Mouse (Mus musculus) forebrain, postnatal 0 days (tissue): ENCODE measurements around the gene Erlec1. TPM values are rescaled to one million over a fixed set of nuclear protein-coding genes. Genes with fewer than 3 reads are reported as not detected.
A peak's percentile ranks its signal among the peaks of the same experiment; 100 is the strongest.

Experiments
- ATAC-seq: fragments of 200-750 bp; cut with Nextera tagmentation; 2 replicates; pipeline ENCODE4 v1.8.0; 2017; ENCODE audit warnings: mild to moderate bottlenecking, moderate library complexity
- DNase-seq: peaks from one replicate; pipeline ENCODE4 v3.0.0-alpha.2; 2015
- H3K27ac ChIP-seq: fragments of 300-500 bp; sonication (generic); 2 replicates; pipeline ENCODE4 v1.5.1; 2014; ENCODE audit warnings: low read depth, mild to moderate bottlenecking, antibody characterized with exemption, low read length, moderate library complexity, mixed read lengths
- H3K27me3 ChIP-seq: fragments of 300-500 bp; sonication (generic); 2 replicates; pipeline ENCODE4 v1.6.1; 2014; ENCODE audit warnings: mild to moderate bottlenecking, low read length, mixed read lengths; ENCODE audit not compliant: insufficient read depth
- H3K36me3 ChIP-seq: fragments of 300-500 bp; sonication (generic); 2 replicates; pipeline ENCODE4 v1.6.1; 2014; ENCODE audit warnings: mild to moderate bottlenecking, moderate library complexity; ENCODE audit not compliant: insufficient read depth
- H3K4me1 ChIP-seq: fragments of 300-500 bp; sonication (generic); 2 replicates; pipeline ENCODE4 v1.6.1; 2014; ENCODE audit warnings: antibody characterized with exemption; ENCODE audit not compliant: insufficient read depth
- H3K4me2 ChIP-seq: fragments of 300-500 bp; sonication (generic); 2 replicates; pipeline ENCODE4 v1.6.1; 2014; ENCODE audit warnings: low read depth, mild to moderate bottlenecking, moderate library complexity
- H3K4me3 ChIP-seq: fragments of 300-500 bp; sonication (generic); 2 replicates; pipeline ENCODE4 v1.5.1; 2014; ENCODE audit warnings: low read depth, low read length, mixed read lengths
- H3K9ac ChIP-seq: fragments of 300-500 bp; sonication (generic); 2 replicates; pipeline ENCODE4 v1.6.1; 2014; ENCODE audit warnings: mild to moderate bottlenecking
- H3K9me3 ChIP-seq: fragments of 300-500 bp; sonication (generic); 2 replicates; pipeline ENCODE4 v1.6.1; 2016; ENCODE audit warnings: low read length
- CTCF ChIP-seq: sonication (generic); IDR thresholded peaks from 2 replicates; pipeline ENCODE4 v1.5.1; 2016; ENCODE audit warnings: antibody characterized with exemption, control low read depth, low read depth
- WGBS: fragments of 180-500 bp; shearing (Covaris S2); extraction: QIAGEN DNeasy Blood & Tissue Kit; methylation state at CpG from one replicate; pipeline ENCODE4 v1.1.7; 2014; 5-methylcytosine and 5-hydroxymethylcytosine counted together
- polyA plus RNA-seq: library from polyadenylated mRNA; unstranded; fragments of >200 nt; fragmentation: Nextera tagmentation; extraction: Ambion mirVana; gene quantifications from 2 replicates; pipeline ENCODE4 v1.2.1, GENCODE M21; 2015
- total RNA-seq: library from RNA; depleted of rRNA; stranded (reverse); fragments of >200 nt; gene quantifications from 2 replicates; pipeline ENCODE4 v1.2.3, GENCODE M21; 2014

Gene Erlec1
- total and polyA plus RNA-seq, 2 experiments from 2014 or later, result 9.1 to 13.7 TPM

- H3K9me3 ChIP-seq, result no peaks in the 10 kb centered on the region
- H3K27ac ChIP-seq, result peak within 1 kb of the TSS; percentile 77
- peak within 1 kb of the TSS; percentile 77 for H3K9ac ChIP-seq
- peak within 1 kb of the TSS; percentile 70 for H3K4me3 ChIP-seq
- H3K4me2 ChIP-seq, result peak within 1 kb of the TSS; percentile 71
- DNase-seq (peak; percentile 92), ATAC-seq (peak; percentile 99)
- H3K36me3 ChIP-seq, result no peaks in the 10 kb centered on the region
- no peak for TF ChIP-seq CTCF
- H3K4me1 ChIP-seq, result no peaks in the 10 kb centered on the region
- H3K27me3 ChIP-seq, result no peaks in the 10 kb centered on the region
- 2% methylated on average over 22 of the region's 22 CpGs for WGBS
Observed at GRCm38 (mm10) chr11:30985877-30986624, 31.9 kb upstream of the Erlec1 start, which contains the start of gene Chac2. Gene Chac2 (minus strand): TSS chr11:30986350.

DNA sequence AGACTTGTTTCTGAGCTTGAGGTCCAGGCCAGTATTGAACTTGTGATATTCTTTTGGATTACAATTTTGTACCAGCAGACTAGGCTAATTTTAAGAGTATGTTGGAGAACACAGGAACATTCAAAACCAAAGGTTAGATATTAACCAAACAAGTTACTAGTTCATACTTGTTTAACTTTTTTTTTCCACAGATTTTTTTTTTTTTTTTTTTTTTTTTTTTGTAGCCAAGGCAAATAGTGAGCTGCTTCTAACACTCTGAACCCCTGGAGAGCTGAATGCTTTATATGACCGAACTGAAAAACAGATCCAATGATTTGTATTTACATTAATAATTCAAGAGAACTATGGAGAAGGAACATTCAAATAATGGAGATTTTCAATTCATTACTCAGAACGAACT lies 31.1 kb upstream of the Erlec1 start:
- H3K27ac ChIP-seq, result no peak overlapping the region
- peak overlapping the region; percentile 77; the same call in 1 of the 2 replicates for H3K9ac ChIP-seq
- no peak for ATAC-seq
- H3K36me3 ChIP-seq, result no peaks in the 10 kb centered on the region
- no peaks in the 10 kb centered on the region for H3K9me3 ChIP-seq
- no peak for TF ChIP-seq CTCF
- WGBS, result 33% methylated on average over 2 of the region's 2 CpGs
- no peak for DNase-seq
- H3K27me3 ChIP-seq, result no peaks in the 10 kb centered on the region
- peak overlapping the region; percentile 70 for H3K4me3 ChIP-seq
- H3K4me1 ChIP-seq, result no peaks in the 10 kb centered on the region
- peak overlapping the region; percentile 71; the same call in 1 of the 2 replicates for H3K4me2 ChIP-seq

DNA sequence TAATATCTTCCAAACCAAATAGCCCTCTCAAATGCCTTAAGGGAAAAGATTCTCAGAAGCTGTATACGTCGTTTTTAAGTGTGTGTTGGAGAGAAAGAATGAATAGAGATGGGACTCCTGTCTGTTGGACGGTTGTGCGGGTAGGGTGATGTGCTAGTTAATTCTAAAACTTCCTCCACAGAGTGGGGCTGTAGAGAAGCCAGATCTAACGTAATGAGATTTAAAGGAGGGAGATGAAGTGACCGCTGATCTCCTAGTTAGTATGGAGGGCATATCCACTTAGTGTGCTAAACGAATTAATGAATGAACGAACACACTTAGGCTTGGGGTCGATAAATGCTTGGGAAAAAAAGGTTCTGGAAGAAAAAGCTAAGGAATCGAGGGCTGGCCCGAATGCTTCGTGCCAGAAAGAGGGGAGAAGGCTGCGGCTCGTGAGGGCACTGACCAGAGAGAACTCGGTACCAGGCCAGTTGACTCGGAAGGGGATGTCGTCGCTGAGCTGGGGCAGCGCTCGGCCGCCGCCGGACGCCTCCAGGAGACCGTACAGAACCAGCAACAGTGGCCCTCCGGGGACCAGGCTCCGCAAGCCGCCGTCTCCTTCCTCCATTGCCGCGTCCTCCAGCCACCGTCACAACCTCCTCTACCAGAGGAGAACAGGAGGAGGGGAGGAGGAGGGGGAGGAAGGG lies 523 bp downstream of the Erlec1 start:
- Histone ChIP-seq H3K27ac (peak overlapping the region; percentile 79), H3K27me3 (no peaks in the 10 kb centered on the region), H3K36me3 (peaks cover 9% of the 10 kb centered on the region; the same call in 1 of the 2 replicates), H3K9ac (peak overlapping the region; percentile 78), H3K4me3 (peak overlapping the region; percentile 64), H3K4me1 (no peaks in the 10 kb centered on the region; the same call in 1 of the 2 replicates), H3K9me3 (peaks cover 9% of the 10 kb centered on the region; the same call in 1 of the 2 replicates), H3K4me2 (peak overlapping the region; percentile 72)
- WGBS, result under 1% methylated on average over 28 of the region's 32 CpGs
- peak; percentile 45 for DNase-seq
- no peak; the same call in 1 of the 2 replicates for TF ChIP-seq CTCF
- peak; percentile 79 for ATAC-seq

DNA sequence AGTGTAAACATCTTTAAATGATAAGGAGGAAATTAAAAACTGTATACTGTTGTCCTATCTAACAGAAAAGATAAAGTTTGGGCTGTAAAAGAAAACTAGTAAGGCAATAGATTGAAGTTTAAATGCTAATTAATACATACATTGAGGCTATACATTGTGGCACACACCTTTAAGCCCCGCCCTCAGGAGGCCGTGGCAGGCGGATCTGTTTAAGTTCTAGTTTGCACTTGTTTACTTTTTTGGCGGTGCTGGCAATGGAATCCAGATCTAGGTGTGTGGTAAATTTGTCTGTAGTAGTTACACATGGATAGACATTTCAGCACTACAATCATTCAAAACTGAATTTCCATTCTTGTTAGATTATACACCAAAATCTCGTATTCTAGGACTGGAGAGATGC lies 1.3 kb downstream of the Erlec1 start:
- ATAC-seq (no peak), DNase-seq (no peak)
- no peak for TF ChIP-seq CTCF
- no peak overlapping the region for H3K27ac ChIP-seq
- WGBS, result 72% methylated on average over 5 of the region's 5 CpGs
- peak overlapping the region; percentile 72 for H3K4me2 ChIP-seq
- no peaks in the 10 kb centered on the region; the same call in 1 of the 2 replicates for H3K4me1 ChIP-seq
- H3K9me3 ChIP-seq, result peaks cover 9% of the 10 kb centered on the region; the same call in 1 of the 2 replicates
- H3K36me3 ChIP-seq, result peaks cover 14% of the 10 kb centered on the region; the same call in 1 of the 2 replicates
- H3K4me3 ChIP-seq, result no peak overlapping the region
- no peak overlapping the region for H3K9ac ChIP-seq
- H3K27me3 ChIP-seq, result no peaks in the 10 kb centered on the region

DNA sequence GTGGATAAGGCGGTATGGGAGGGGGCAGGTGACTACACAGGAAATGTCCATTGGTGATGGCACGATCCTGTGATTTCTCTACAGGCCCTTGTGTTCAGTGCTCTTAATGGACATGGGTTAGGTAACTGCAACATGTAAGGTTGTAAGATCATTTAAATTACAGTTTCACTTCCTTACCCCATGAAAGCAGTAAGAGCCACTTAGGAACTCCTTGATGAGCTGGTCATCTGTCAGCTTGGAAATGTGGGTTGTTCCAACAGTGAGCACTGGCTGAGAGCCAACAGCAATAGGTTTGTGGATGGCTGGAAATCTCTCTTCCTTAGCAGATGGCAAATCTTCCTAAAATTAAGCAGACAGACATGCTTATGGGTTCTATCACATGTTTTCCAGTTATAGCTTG lies 10.6 kb downstream of the Erlec1 start:
- no peaks in the 10 kb centered on the region for H3K4me1 ChIP-seq
- no peak for TF ChIP-seq CTCF
- H3K27me3 ChIP-seq, result no peaks in the 10 kb centered on the region
- DNase-seq (no peak), ATAC-seq (no peak)
- no peaks in the 10 kb centered on the region for H3K9me3 ChIP-seq
- H3K9ac ChIP-seq, result no peak overlapping the region
- 89% methylated on average over 2 of the region's 2 CpGs for WGBS
- H3K4me3 ChIP-seq, result no peak overlapping the region
- H3K27ac ChIP-seq, result no peak overlapping the region
- peaks cover 49% of the 10 kb centered on the region for H3K36me3 ChIP-seq
- H3K4me2 ChIP-seq, result no peak overlapping the region

GRCm38 (mm10) chr11:30928498-30928897 lies 25.6 kb downstream of the Erlec1 start:
- WGBS, result 100% methylated on average over 1 of the region's 1 CpGs
- Histone ChIP-seq H3K9me3 (no peaks in the 10 kb centered on the region), H3K4me2 (no peak overlapping the region), H3K27me3 (no peaks in the 10 kb centered on the region), H3K4me1 (no peaks in the 10 kb centered on the region), H3K27ac (no peak overlapping the region), H3K4me3 (no peak overlapping the region), H3K9ac (no peak overlapping the region), H3K36me3 (peaks cover 16% of the 10 kb centered on the region)
- no peak for TF ChIP-seq CTCF
- no peak for ATAC-seq
- no peak for DNase-seq

DNA sequence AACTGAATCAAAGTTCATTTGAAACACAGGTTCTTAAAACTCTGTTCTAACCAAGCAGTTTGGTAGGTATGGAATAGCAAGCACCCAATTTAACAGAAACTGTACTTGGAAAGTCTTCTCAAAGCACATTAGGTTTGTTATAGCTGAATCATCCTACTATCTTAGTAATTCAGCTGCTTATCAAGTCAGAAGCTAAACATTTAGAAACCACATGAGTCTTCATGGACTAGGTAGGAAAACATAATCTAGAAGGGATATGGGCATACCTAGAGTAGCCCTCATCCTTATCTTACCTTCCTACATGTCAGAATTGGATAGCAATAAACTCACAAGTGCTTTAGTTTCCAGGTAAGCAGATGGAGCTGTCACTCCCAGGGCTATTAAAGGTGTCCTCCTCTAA lies 26.1 kb downstream of the Erlec1 start:
- H3K4me2 ChIP-seq, result no peak overlapping the region
- no peak overlapping the region for H3K9ac ChIP-seq
- no peaks in the 10 kb centered on the region for H3K27me3 ChIP-seq
- no peaks in the 10 kb centered on the region for H3K9me3 ChIP-seq
- H3K27ac ChIP-seq, result no peak overlapping the region
- no peak for ATAC-seq
- DNase-seq, result no peak
- no peaks in the 10 kb centered on the region for H3K4me1 ChIP-seq
- no peak for TF ChIP-seq CTCF
- no peak overlapping the region for H3K4me3 ChIP-seq
- H3K36me3 ChIP-seq, result peaks cover 16% of the 10 kb centered on the region
